Mouse (Mus musculus): Measurements from ENCODE around the gene Cxcr5.
A peak's percentile ranks its signal among the peaks of the same experiment; 100 is the strongest.

GRCm38 (mm10) chr9:44498421-44499355 is 63.0 kb downstream of the Cxcr5 start:
- TF ChIP-seq CTCF (IDR thresholded peaks at IDR 0.05; ENCODE audit: low read depth) (peak; percentile 47), EP300 (IDR thresholded peaks at IDR 0.05; ENCODE audit: low read depth) (no peak)

Measured in heart, postnatal 0 days (tissue).